Mouse (Mus musculus) midbrain, embryonic 12.5 days (tissue): ENCODE measurements around the gene Acvrl1. TPM values are rescaled to one million over a fixed set of nuclear protein-coding genes. Genes with fewer than 3 reads are reported as not detected.

Source experiments
- ATAC-seq: fragments of 200-750 bp; cut with Nextera tagmentation; 2 replicates; pipeline ENCODE4 v1.8.0; 2017; ENCODE audit warnings: low read depth, moderate TSS enrichment, moderate library complexity; ENCODE audit not compliant: low FRiP score
- H3K27ac ChIP-seq: fragments of 300-500 bp; sonication (generic); replicated peaks from 2 replicates; pipeline ENCODE4 v1.5.1; 2016; ENCODE audit warnings: mild to moderate bottlenecking
- H3K27me3 ChIP-seq: fragments of 300-500 bp; sonication (generic); 2 replicates; pipeline ENCODE4 v1.6.1; 2016; ENCODE audit warnings: mild to moderate bottlenecking
- H3K36me3 ChIP-seq: fragments of 300-500 bp; sonication (generic); 2 replicates; pipeline ENCODE4 v1.6.1; 2016
- H3K4me1 ChIP-seq: fragments of 300-500 bp; sonication (generic); 2 replicates; pipeline ENCODE4 v1.6.1; 2016
- H3K4me2 ChIP-seq: fragments of 300-500 bp; sonication (generic); replicated peaks from 2 replicates; pipeline ENCODE4 v1.6.1; 2016; ENCODE audit warnings: mild to moderate bottlenecking, moderate library complexity
- H3K4me3 ChIP-seq: fragments of 300-500 bp; sonication (generic); 2 replicates; pipeline ENCODE4 v1.5.1; 2016; ENCODE audit warnings: mild to moderate bottlenecking
- H3K9ac ChIP-seq: fragments of 300-500 bp; sonication (generic); replicated peaks from 2 replicates; pipeline ENCODE4 v1.6.1; 2016; ENCODE audit warnings: mild to moderate bottlenecking, moderate library complexity
- H3K9me3 ChIP-seq: fragments of 300-500 bp; sonication (generic); 2 replicates; pipeline ENCODE4 v1.6.1; 2016; ENCODE audit warnings: mild to moderate bottlenecking
- WGBS: fragments of 180-500 bp; shearing (Covaris S2); methylation state at CpG from one replicate; pipeline ENCODE4 v1.1.7; 2016; 5-methylcytosine and 5-hydroxymethylcytosine counted together
- polyA plus RNA-seq: library from polyadenylated mRNA; unstranded; fragments of >200 nt; fragmentation: Nextera tagmentation; extraction: Ambion mirVana; gene quantifications from 2 replicates; pipeline ENCODE4 v1.2.1, GENCODE M21; 2016

Gene Acvrl1
- polyA plus RNA-seq, 1 experiment from 2014 or later = 10.7 TPM

GRCm38 (mm10) chr15:101132761-101133160 lies 4.4 kb downstream of the Acvrl1 start:
- no peaks in the 10 kb centered on the region for H3K9me3 ChIP-seq
- ATAC-seq = no peak
- H3K4me2 ChIP-seq = no peak overlapping the region
- no peak overlapping the region for H3K27ac ChIP-seq
- H3K4me3 ChIP-seq = no peak overlapping the region
- H3K9ac ChIP-seq = no peak overlapping the region
- peaks cover 84% of the 10 kb centered on the region for H3K27me3 ChIP-seq
- H3K4me1 ChIP-seq = peaks cover 31% of the 10 kb centered on the region
- 76% methylated on average over 6 of the region's 6 CpGs for WGBS
- H3K36me3 ChIP-seq = no peaks in the 10 kb centered on the region

- WGBS = 32% methylated on average over 15 of the region's 15 CpGs
- ATAC-seq = no peak
- no peak overlapping the region for H3K4me3 ChIP-seq
- H3K36me3 ChIP-seq = no peaks in the 10 kb centered on the region
- no peaks in the 10 kb centered on the region for H3K9me3 ChIP-seq
- H3K27me3 ChIP-seq = peaks cover 83% of the 10 kb centered on the region
- H3K27ac ChIP-seq = no peak overlapping the region
- H3K4me2 ChIP-seq = no peak overlapping the region
- H3K4me1 ChIP-seq = peaks cover 22% of the 10 kb centered on the region
- H3K9ac ChIP-seq = no peak overlapping the region
These were observed 5.8 kb downstream of the Acvrl1 start for GRCm38 (mm10) chr15:101133993-101134704.

GRCm38 (mm10) chr15:101135405-101135804 lies 7.1 kb downstream of the Acvrl1 start:
- ATAC-seq = no peak
- 69% methylated on average over 8 of the region's 8 CpGs for WGBS
- H3K9ac ChIP-seq = no peak overlapping the region
- peaks cover 34% of the 10 kb centered on the region for H3K4me1 ChIP-seq
- H3K4me2 ChIP-seq = 0 out of 2 replicates have a peak overlapping the region, but pooled peaks have one; percentile 1
- no peak overlapping the region for H3K27ac ChIP-seq
- H3K4me3 ChIP-seq = no peak overlapping the region
- H3K36me3 ChIP-seq = no peaks in the 10 kb centered on the region
- peaks cover 80% of the 10 kb centered on the region for H3K27me3 ChIP-seq
- no peaks in the 10 kb centered on the region for H3K9me3 ChIP-seq

GRCm38 (mm10) chr15:101137455-101137854 lies 9.1 kb downstream of the Acvrl1 start:
- ATAC-seq = no peak

GRCm38 (mm10) chr15:101138675-101139074 lies 10.4 kb downstream of the Acvrl1 start:
- no peaks in the 10 kb centered on the region for H3K9me3 ChIP-seq
- H3K27ac ChIP-seq = no peak overlapping the region
- no peak for ATAC-seq
- H3K36me3 ChIP-seq = no peaks in the 10 kb centered on the region
- H3K4me1 ChIP-seq = peaks cover 42% of the 10 kb centered on the region
- no peak overlapping the region for H3K4me2 ChIP-seq
- H3K9ac ChIP-seq = no peak overlapping the region
- H3K4me3 ChIP-seq = no peak overlapping the region
- 94% methylated on average over 3 of the region's 3 CpGs for WGBS
- peaks cover 67% of the 10 kb centered on the region for H3K27me3 ChIP-seq

More at GRCm38 (mm10) chr15:101137455-101137854, 9.1 kb downstream of the Acvrl1 start:
- Histone ChIP-seq H3K27me3 (peaks cover 68% of the 10 kb centered on the region), H3K27ac (no peak overlapping the region), H3K36me3 (no peaks in the 10 kb centered on the region), H3K4me3 (no peak overlapping the region), H3K4me1 (peaks cover 31% of the 10 kb centered on the region), H3K4me2 (no peak overlapping the region), H3K9ac (no peak overlapping the region), H3K9me3 (no peaks in the 10 kb centered on the region)
- 76% methylated on average over 11 of the region's 11 CpGs for WGBS

- H3K27me3 ChIP-seq = peaks cover 68% of the 10 kb centered on the region
These were observed 11.6 kb downstream of the Acvrl1 start for GRCm38 (mm10) chr15:101139885-101140284.

GRCm38 (mm10) chr15:101140587-101140986 lies 12.3 kb downstream of the Acvrl1 start:
- Histone ChIP-seq H3K9me3 (no peaks in the 10 kb centered on the region), H3K27ac (no peak overlapping the region), H3K36me3 (no peaks in the 10 kb centered on the region), H3K4me2 (no peak overlapping the region; the same call in 1 of the 2 replicates), H3K4me1 (peaks cover 41% of the 10 kb centered on the region), H3K4me3 (no peak overlapping the region), H3K27me3 (peaks cover 61% of the 10 kb centered on the region), H3K9ac (no peak overlapping the region)
- 0 out of 2 replicates have a peak, but pooled peaks have one; percentile 1 for ATAC-seq
- 61% methylated on average over 6 of the region's 6 CpGs for WGBS

More at GRCm38 (mm10) chr15:101139885-101140284, 11.6 kb downstream of the Acvrl1 start:
- Histone ChIP-seq H3K9ac (no peak overlapping the region; the same call in 1 of the 2 replicates), H3K4me3 (no peak overlapping the region), H3K4me1 (peaks cover 36% of the 10 kb centered on the region), H3K4me2 (0 out of 2 replicates have a peak overlapping the region, but pooled peaks have one; percentile 9), H3K27ac (peak overlapping the region; percentile 54), H3K36me3 (no peaks in the 10 kb centered on the region), H3K9me3 (no peaks in the 10 kb centered on the region)
- WGBS = 13% methylated on average over 12 of the region's 12 CpGs
- peak; percentile 53; the same call in 1 of the 2 replicates for ATAC-seq

GRCm38 (mm10) chr15:101141061-101141541 lies 12.8 kb downstream of the Acvrl1 start:
- peak; percentile 56 for ATAC-seq
- WGBS = 9% methylated on average over 7 of the region's 14 CpGs
- peaks cover 56% of the 10 kb centered on the region for H3K27me3 ChIP-seq
- no peak overlapping the region for H3K9ac ChIP-seq
- H3K9me3 ChIP-seq = no peaks in the 10 kb centered on the region
- H3K4me1 ChIP-seq = peaks cover 46% of the 10 kb centered on the region
- no peaks in the 10 kb centered on the region for H3K36me3 ChIP-seq
- H3K27ac ChIP-seq = no peak overlapping the region
- no peak overlapping the region; the same call in 1 of the 2 replicates for H3K4me2 ChIP-seq
- H3K4me3 ChIP-seq = no peak overlapping the region

GRCm38 (mm10) chr15:101142672-101143071 lies 14.3 kb downstream of the Acvrl1 start:
- no peaks in the 10 kb centered on the region for H3K9me3 ChIP-seq
- no peak overlapping the region for H3K4me2 ChIP-seq
- no peaks in the 10 kb centered on the region for H3K36me3 ChIP-seq
- peaks cover 50% of the 10 kb centered on the region for H3K4me1 ChIP-seq
- peaks cover 58% of the 10 kb centered on the region for H3K27me3 ChIP-seq
- no peak overlapping the region for H3K27ac ChIP-seq
- no peak for ATAC-seq
- no peak overlapping the region for H3K4me3 ChIP-seq
- H3K9ac ChIP-seq = no peak overlapping the region
- WGBS = 57% methylated on average over 8 of the region's 8 CpGs

GRCm38 (mm10) chr15:101143494-101143893 lies 15.2 kb downstream of the Acvrl1 start:
- no peaks in the 10 kb centered on the region for H3K9me3 ChIP-seq
- no peak overlapping the region for H3K4me2 ChIP-seq
- H3K27ac ChIP-seq = no peak overlapping the region
- H3K4me3 ChIP-seq = no peak overlapping the region
- H3K9ac ChIP-seq = no peak overlapping the region
- ATAC-seq = no peak
- peaks cover 46% of the 10 kb centered on the region for H3K4me1 ChIP-seq
- H3K36me3 ChIP-seq = no peaks in the 10 kb centered on the region
- WGBS = 23% methylated on average over 8 of the region's 8 CpGs
- H3K27me3 ChIP-seq = peaks cover 51% of the 10 kb centered on the region

GRCm38 (mm10) chr15:101144176-101144575 lies 15.9 kb downstream of the Acvrl1 start:
- peaks cover 45% of the 10 kb centered on the region for H3K4me1 ChIP-seq
- H3K4me2 ChIP-seq = no peak overlapping the region
- peaks cover 45% of the 10 kb centered on the region for H3K27me3 ChIP-seq
- H3K9ac ChIP-seq = no peak overlapping the region
- no peak overlapping the region for H3K27ac ChIP-seq
- H3K4me3 ChIP-seq = no peak overlapping the region
- no peaks in the 10 kb centered on the region for H3K9me3 ChIP-seq
- 83% methylated on average over 5 of the region's 5 CpGs for WGBS
- no peak for ATAC-seq
- H3K36me3 ChIP-seq = no peaks in the 10 kb centered on the region

- Histone ChIP-seq H3K4me2 (no peak overlapping the region), H3K36me3 (no peaks in the 10 kb centered on the region), H3K4me1 (peaks cover 39% of the 10 kb centered on the region), H3K9me3 (no peaks in the 10 kb centered on the region), H3K9ac (no peak overlapping the region), H3K27ac (no peak overlapping the region), H3K4me3 (no peak overlapping the region), H3K27me3 (peaks cover 41% of the 10 kb centered on the region)
- WGBS = 88% methylated on average over 8 of the region's 8 CpGs
- ATAC-seq = no peak
These were observed 16.5 kb downstream of the Acvrl1 start for GRCm38 (mm10) chr15:101144779-101145178.
